Mouse (Mus musculus): ENCODE results near the gene Knstrn.

DNA sequence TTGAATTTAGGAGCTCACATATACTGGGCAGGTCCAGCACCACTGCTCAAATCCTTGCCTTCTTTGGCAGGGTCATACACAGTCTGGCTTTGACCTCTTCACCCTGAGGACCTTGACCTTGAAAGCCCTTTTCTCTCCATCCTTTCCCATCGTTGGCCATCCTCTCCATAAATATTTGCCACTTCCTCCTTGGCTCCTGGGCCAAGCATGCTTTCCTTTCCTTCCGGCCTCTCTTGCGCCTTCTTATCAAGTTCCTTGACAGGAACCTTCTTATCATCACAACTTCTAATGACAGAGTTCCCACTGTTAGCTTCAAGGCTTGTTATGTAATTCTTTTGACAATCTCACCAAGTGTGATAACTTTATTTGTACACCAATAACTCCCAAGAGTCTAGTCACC lies 8.7 kb upstream of the Knstrn start:
- TF ChIP-seq ETS1 (IDR thresholded peaks at IDR 0.05; ENCODE audit: low read depth, low read length) (peak; percentile 89), POLR2AphosphoS2 (IDR thresholded peaks at IDR 0.05; ENCODE audit: low read length) (no peak), POLR2A (IDR thresholded peaks at IDR 0.05; ENCODE audit: control insufficient read depth in 1 of 2, insufficient read depth in 1 of 2, low read depth in 1 of 2, low read length in 2 of 2, poor library complexity in 1 of 2) (no peak), GABPA (IDR thresholded peaks at IDR 0.05; ENCODE audit: low read depth, low read length) (no peak), MYC (IDR thresholded peaks at IDR 0.05; ENCODE audit: low read depth, low read length) (peak; percentile 76; the same call in 1 of the 2 replicates), UBTF (IDR thresholded peaks at IDR 0.05; ENCODE audit: borderline replicate concordance, insufficient read depth, low read depth, low read length) (no peak), TAL1 (IDR thresholded peaks at IDR 0.05; ENCODE audit: low read length) (0 out of 2 replicates have a peak, but pooled peaks have one; percentile 3)

Measured in MEL (cell line).